Mouse (Mus musculus): Measurements from ENCODE around the gene Ak5. TPM values are rescaled to one million over a fixed set of nuclear protein-coding genes. Genes with fewer than 3 reads are reported as not detected.
"Not testable (repeated sequence)": the region's sequence is repeated elsewhere in the genome, so short reads cannot be mapped to it uniquely, and the experiment has no call there.

Gene Ak5
- total and polyA plus RNA-seq, 2 experiments from 2014 or later: 0.11 TPM; not detected in 1

- DNase-seq (ENCODE audit: low spot score) (no peak), ATAC-seq (ENCODE audit: insufficient read depth, low read depth) (no peak)
- whole genome bisulfite sequencing: 82% methylated on average over 7 of the region's 7 CpGs
- TF ChIP-seq CTCF (IDR thresholded peaks at IDR 0.05; ENCODE audit: low read depth) (no peak), EP300 (IDR thresholded peaks at IDR 0.05; ENCODE audit: low read depth) (no peak)
- no peaks in the 10 kb centered on the region for H3K4me1 ChIP-seq (ENCODE audit: control insufficient read depth, insufficient read depth)
- no peak overlapping the region for H3K4me3 ChIP-seq (ENCODE audit: low read depth, low read length)
- H3K4me2 ChIP-seq (ENCODE audit: low read depth, low read length): no peak overlapping the region
- no peak overlapping the region for H3K9ac ChIP-seq (replicated peaks; ENCODE audit: low read depth, low read length)
- no peaks in the 10 kb centered on the region for H3K36me3 ChIP-seq (replicated peaks; ENCODE audit: control insufficient read depth, insufficient read depth, low read length)
- no peaks in the 10 kb centered on the region for H3K27me3 ChIP-seq (ENCODE audit: control insufficient read depth, insufficient read depth, low read length)
- no peak overlapping the region for H3K27ac ChIP-seq (ENCODE audit: low read depth)
- H3K9me3 ChIP-seq (replicated peaks; ENCODE audit: control insufficient read depth, low read length): no peaks in the 10 kb centered on the region
Measured at GRCm38 (mm10) chr3:152596406-152597050, 71.6 kb downstream of the Ak5 start.

DNA sequence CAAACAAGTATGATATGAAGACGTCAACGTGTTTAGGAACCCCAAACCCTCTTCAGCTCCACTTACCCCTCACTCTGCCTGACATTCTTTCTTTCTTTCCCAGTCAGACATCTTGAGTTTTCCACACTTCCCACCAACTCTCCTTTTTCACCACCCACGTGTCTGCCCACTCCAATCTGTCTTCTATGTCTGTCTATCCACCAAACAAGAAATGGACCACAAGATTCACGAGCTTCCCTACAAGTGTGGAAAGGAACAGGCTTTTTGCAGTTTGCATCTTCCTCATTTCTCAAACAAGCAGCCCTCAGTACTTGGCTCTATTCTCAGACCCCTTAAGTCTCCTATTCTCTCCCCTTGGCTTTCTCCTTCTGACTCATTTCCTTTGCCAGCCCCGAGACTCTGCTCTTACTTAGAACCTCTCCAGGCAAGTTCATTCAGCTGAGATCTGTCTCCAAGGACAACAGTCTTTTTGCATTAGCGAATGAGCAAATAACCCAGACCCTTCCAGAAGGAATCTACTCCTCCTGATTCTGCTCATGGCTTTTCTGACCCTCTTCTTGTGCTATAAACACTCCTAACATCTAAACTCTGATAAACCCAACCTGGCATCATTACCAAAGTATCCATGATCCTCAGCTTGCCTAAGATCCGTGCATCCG, 75.3 kb downstream of the Ak5 start:
- Histone ChIP-seq H3K9ac (replicated peaks; ENCODE audit: low read depth, low read length) (no peak overlapping the region), H3K4me3 (ENCODE audit: low read depth, low read length) (no peak overlapping the region), H3K27ac (ENCODE audit: low read depth) (no peak overlapping the region), H3K9me3 (replicated peaks; ENCODE audit: control insufficient read depth, low read length) (no peaks in the 10 kb centered on the region), H3K4me2 (ENCODE audit: low read depth, low read length) (no peak overlapping the region), H3K4me1 (ENCODE audit: control insufficient read depth, insufficient read depth) (no peaks in the 10 kb centered on the region), H3K27me3 (ENCODE audit: control insufficient read depth, insufficient read depth, low read length) (no peaks in the 10 kb centered on the region), H3K36me3 (replicated peaks; ENCODE audit: control insufficient read depth, insufficient read depth, low read length) (no peaks in the 10 kb centered on the region)
- TF ChIP-seq EP300 (IDR thresholded peaks at IDR 0.05; ENCODE audit: low read depth) (no peak), CTCF (IDR thresholded peaks at IDR 0.05; ENCODE audit: low read depth) (no peak)
- no peak for DNase-seq (ENCODE audit: low spot score)
- 60% methylated on average over 8 of the region's 8 CpGs for WGBS
- ATAC-seq (ENCODE audit: insufficient read depth, low read depth): no peak

GRCm38 (mm10) chr3:152590491-152590890, 77.7 kb downstream of the Ak5 start:
- ATAC-seq (ENCODE audit: insufficient read depth, low read depth) (no peak), DNase-seq (ENCODE audit: low spot score) (no peak)
- no peaks in the 10 kb centered on the region for H3K4me1 ChIP-seq (ENCODE audit: control insufficient read depth, insufficient read depth)
- 28% methylated on average over 7 of the region's 7 CpGs for WGBS
- no peak overlapping the region for H3K4me3 ChIP-seq (ENCODE audit: low read depth, low read length)
- no peaks in the 10 kb centered on the region for H3K36me3 ChIP-seq (replicated peaks; ENCODE audit: control insufficient read depth, insufficient read depth, low read length)
- no peak overlapping the region for H3K4me2 ChIP-seq (ENCODE audit: low read depth, low read length)
- no peak for TF ChIP-seq CTCF (IDR thresholded peaks at IDR 0.05; ENCODE audit: low read depth)
- TF ChIP-seq EP300 (IDR thresholded peaks at IDR 0.05; ENCODE audit: low read depth): no peak
- H3K27ac ChIP-seq (ENCODE audit: low read depth): no peak overlapping the region
- H3K27me3 ChIP-seq (ENCODE audit: control insufficient read depth, insufficient read depth, low read length): no peaks in the 10 kb centered on the region
- no peaks in the 10 kb centered on the region for H3K9me3 ChIP-seq (replicated peaks; ENCODE audit: control insufficient read depth, low read length)
- H3K9ac ChIP-seq (replicated peaks; ENCODE audit: low read depth, low read length): no peak overlapping the region

DNA sequence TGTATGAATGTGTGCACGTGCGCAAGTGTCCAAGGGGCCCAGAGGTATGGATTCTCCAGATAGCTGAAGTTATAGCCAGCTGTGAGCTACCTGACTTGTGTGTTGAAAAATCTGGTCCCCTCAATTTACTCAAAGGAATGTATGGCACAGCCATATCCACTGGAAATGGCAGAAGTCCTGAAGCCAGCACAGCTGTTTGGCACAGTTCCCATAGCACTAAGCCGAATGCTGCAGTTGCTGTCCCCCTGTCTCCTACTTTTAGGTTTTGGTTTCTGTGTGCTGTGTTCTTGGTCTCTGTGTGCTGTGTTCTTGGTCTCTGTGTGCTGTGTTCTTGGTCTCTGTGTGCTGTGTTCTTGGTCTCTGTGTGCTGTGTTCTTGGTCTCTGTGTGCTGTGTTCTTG, 79.1 kb downstream of the Ak5 start:
- not testable (repeated sequence) for H3K36me3 ChIP-seq (replicated peaks; ENCODE audit: control insufficient read depth, insufficient read depth, low read length); H3K4me2 ChIP-seq (ENCODE audit: low read depth, low read length); H3K27ac ChIP-seq (ENCODE audit: low read depth); H3K27me3 ChIP-seq (ENCODE audit: control insufficient read depth, insufficient read depth, low read length); DNase-seq (ENCODE audit: low spot score); H3K4me1 ChIP-seq (ENCODE audit: control insufficient read depth, insufficient read depth); ATAC-seq (ENCODE audit: insufficient read depth, low read depth); H3K9ac ChIP-seq (replicated peaks; ENCODE audit: low read depth, low read length); H3K9me3 ChIP-seq (replicated peaks; ENCODE audit: control insufficient read depth, low read length); H3K4me3 ChIP-seq (ENCODE audit: low read depth, low read length)
- WGBS: 66% methylated on average over 3 of the region's 3 CpGs

DNA sequence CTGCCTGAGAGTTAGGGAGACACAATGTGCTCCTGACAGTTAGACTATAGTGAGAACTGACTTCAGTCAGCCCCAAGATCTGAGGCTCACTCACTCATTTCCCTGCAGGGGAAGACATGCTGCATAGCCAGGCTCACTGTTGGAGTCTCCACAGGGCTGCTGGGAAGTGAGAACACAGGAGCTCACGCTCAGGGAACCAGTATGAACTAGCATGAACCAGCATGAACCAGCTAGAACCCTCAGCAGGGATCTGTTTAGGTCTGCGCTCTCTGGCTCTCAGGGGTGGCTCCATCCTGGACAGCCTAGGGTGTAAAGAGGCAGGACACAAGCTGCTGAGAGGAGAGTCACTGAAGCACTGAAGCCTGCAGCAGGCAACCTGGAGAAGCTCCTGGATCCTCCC, 81.2 kb downstream of the Ak5 start:
- H3K4me3 ChIP-seq (ENCODE audit: low read depth, low read length): no peak overlapping the region
- no peak overlapping the region for H3K9ac ChIP-seq (replicated peaks; ENCODE audit: low read depth, low read length)
- 66% methylated on average over 2 of the region's 2 CpGs for WGBS
- no peaks in the 10 kb centered on the region for H3K9me3 ChIP-seq (replicated peaks; ENCODE audit: control insufficient read depth, low read length)
- H3K4me1 ChIP-seq (ENCODE audit: control insufficient read depth, insufficient read depth): no peaks in the 10 kb centered on the region
- no peaks in the 10 kb centered on the region for H3K36me3 ChIP-seq (replicated peaks; ENCODE audit: control insufficient read depth, insufficient read depth, low read length)
- ATAC-seq (ENCODE audit: insufficient read depth, low read depth) (no peak; the same call in 1 of the 2 replicates), DNase-seq (ENCODE audit: low spot score) (no peak)
- no peaks in the 10 kb centered on the region for H3K27me3 ChIP-seq (ENCODE audit: control insufficient read depth, insufficient read depth, low read length)
- no peak for TF ChIP-seq CTCF (IDR thresholded peaks at IDR 0.05; ENCODE audit: low read depth)
- no peak for TF ChIP-seq EP300 (IDR thresholded peaks at IDR 0.05; ENCODE audit: low read depth)
- no peak overlapping the region for H3K4me2 ChIP-seq (ENCODE audit: low read depth, low read length)
- no peak overlapping the region for H3K27ac ChIP-seq (ENCODE audit: low read depth)

GRCm38 (mm10) chr3:152586191-152586590, 82.0 kb downstream of the Ak5 start:
- ATAC-seq (ENCODE audit: insufficient read depth, low read depth) (no peak), DNase-seq (ENCODE audit: low spot score) (no peak)
- no peak overlapping the region for H3K9ac ChIP-seq (replicated peaks; ENCODE audit: low read depth, low read length)
- no peak overlapping the region for H3K4me2 ChIP-seq (ENCODE audit: low read depth, low read length)
- H3K4me1 ChIP-seq (ENCODE audit: control insufficient read depth, insufficient read depth): no peaks in the 10 kb centered on the region
- no peaks in the 10 kb centered on the region for H3K9me3 ChIP-seq (replicated peaks; ENCODE audit: control insufficient read depth, low read length)
- H3K36me3 ChIP-seq (replicated peaks; ENCODE audit: control insufficient read depth, insufficient read depth, low read length): no peaks in the 10 kb centered on the region
- no peak overlapping the region for H3K27ac ChIP-seq (ENCODE audit: low read depth)
- no peak overlapping the region for H3K4me3 ChIP-seq (ENCODE audit: low read depth, low read length)
- H3K27me3 ChIP-seq (ENCODE audit: control insufficient read depth, insufficient read depth, low read length): no peaks in the 10 kb centered on the region
- no peak for TF ChIP-seq EP300 (IDR thresholded peaks at IDR 0.05; ENCODE audit: low read depth)
- no peak for TF ChIP-seq CTCF (IDR thresholded peaks at IDR 0.05; ENCODE audit: low read depth)
- WGBS: 66% methylated on average over 8 of the region's 8 CpGs

Measured in heart, postnatal 0 days (tissue).